Mouse (Mus musculus): Measurements from ENCODE around the gene Pde11a.

DNA sequence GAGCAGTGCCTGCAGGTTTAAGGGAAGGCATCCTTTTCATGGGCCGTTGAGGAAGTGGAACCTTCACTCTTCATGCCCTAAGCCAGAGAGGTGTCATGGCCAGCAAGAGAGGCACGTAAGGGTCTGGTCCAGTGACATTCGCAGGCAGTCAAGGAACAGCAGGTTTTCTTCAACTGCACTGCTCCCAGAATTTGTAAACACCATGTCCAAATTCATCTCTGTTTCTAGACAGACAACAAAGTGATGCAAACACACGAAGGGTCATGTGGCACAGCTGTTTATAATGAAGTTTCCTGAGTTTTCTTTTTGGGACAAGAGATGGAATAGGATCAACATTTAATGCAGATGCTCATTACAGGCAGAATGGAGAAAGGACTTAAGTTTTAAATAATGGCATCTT is 249.7 kb downstream of the Pde11a start:
- TF ChIP-seq CTCF (IDR thresholded peaks at IDR 0.05; ENCODE audit: low read depth, low read length) = no peak
- TF ChIP-seq POLR2A (IDR thresholded peaks at IDR 0.05; ENCODE audit: extremely low read depth, insufficient read depth, low read length) = no peak
